Mouse (Mus musculus): ENCODE data around the gene Spdl1. TPM values are rescaled to one million over a fixed set of nuclear protein-coding genes. Genes with fewer than 3 reads are reported as not detected.

The Spdl1 gene
- polyA plus RNA-seq, 1 experiment from 2014 or later = 7.7 TPM

DNA sequence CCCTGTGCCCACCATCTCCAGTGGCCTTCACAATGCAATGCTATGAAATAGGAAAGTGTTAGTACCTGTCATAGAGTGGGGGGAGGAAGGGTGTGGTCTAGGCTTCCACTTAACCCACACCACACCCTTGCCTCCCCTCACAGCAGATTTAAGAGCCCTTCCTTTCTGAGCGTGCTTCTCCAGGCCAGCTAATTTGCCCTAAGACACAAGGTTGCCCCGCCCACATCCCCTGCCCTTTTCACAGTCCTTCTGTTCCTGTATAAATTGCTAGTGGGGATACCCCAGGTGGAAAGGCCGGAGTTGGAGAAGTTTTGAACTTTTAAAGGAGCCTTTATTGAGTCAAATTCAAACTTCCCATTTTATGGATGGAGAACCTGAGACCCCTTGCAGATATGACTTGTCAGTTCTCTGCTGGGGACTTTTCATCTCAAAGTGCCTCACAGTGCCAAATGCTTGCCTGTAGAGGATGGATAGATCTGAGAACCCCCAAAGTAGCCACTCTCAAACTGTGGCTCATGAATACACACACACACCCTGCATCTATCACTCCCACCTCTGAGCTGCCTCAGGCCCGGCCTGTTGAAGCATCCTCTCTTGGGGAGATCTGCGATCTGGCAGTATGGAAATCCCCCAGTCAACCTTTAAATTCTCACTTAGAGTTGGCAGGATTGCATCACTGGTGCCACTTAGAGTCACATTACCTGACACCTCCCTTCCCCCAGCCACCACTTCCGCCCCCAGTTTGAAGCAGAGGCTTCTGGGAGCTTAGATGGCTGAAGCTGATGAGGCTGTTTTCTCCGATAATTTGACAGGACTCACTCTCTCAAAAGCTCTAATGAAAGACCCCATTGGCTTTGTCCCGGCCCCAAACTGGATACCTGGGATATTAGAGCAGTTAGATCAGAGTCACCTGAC, 50.7 kb downstream of the Spdl1 start:
- Histone ChIP-seq H3K27me3 (replicated peaks; ENCODE audit: control insufficient read depth, insufficient read depth, low read length) (no peaks in the 10 kb centered on the region), H3K4me1 (replicated peaks; ENCODE audit: control insufficient read depth, insufficient read depth, low read length) (no peaks in the 10 kb centered on the region), H3K9ac (replicated peaks; ENCODE audit: low read depth, low read length) (no peak overlapping the region), H3K36me3 (ENCODE audit: control insufficient read depth, insufficient read depth) (no peaks in the 10 kb centered on the region), H3K9me3 (ENCODE audit: control insufficient read depth, low read length) (no peaks in the 10 kb centered on the region), H3K4me2 (ENCODE audit: low read length) (no peak overlapping the region), H3K27ac (ENCODE audit: low read length) (no peak overlapping the region), H3K4me3 (replicated peaks; ENCODE audit: low read length) (no peak overlapping the region)
- WGBS = 79% methylated on average over 8 of the region's 8 CpGs
- ATAC-seq = no peak

GRCm38 (mm10) chr11:34780786-34781185, 52.7 kb downstream of the Spdl1 start:
- Histone ChIP-seq H3K4me1 (replicated peaks; ENCODE audit: control insufficient read depth, insufficient read depth, low read length) (no peaks in the 10 kb centered on the region), H3K36me3 (ENCODE audit: control insufficient read depth, insufficient read depth) (no peaks in the 10 kb centered on the region), H3K9ac (replicated peaks; ENCODE audit: low read depth, low read length) (no peak overlapping the region), H3K27me3 (replicated peaks; ENCODE audit: control insufficient read depth, insufficient read depth, low read length) (no peaks in the 10 kb centered on the region), H3K4me3 (replicated peaks; ENCODE audit: low read length) (no peak overlapping the region), H3K9me3 (ENCODE audit: control insufficient read depth, low read length) (no peaks in the 10 kb centered on the region), H3K27ac (ENCODE audit: low read length) (no peak overlapping the region), H3K4me2 (ENCODE audit: low read length) (no peak overlapping the region)
- WGBS = 91% methylated on average over 2 of the region's 2 CpGs
- ATAC-seq = no peak

DNA sequence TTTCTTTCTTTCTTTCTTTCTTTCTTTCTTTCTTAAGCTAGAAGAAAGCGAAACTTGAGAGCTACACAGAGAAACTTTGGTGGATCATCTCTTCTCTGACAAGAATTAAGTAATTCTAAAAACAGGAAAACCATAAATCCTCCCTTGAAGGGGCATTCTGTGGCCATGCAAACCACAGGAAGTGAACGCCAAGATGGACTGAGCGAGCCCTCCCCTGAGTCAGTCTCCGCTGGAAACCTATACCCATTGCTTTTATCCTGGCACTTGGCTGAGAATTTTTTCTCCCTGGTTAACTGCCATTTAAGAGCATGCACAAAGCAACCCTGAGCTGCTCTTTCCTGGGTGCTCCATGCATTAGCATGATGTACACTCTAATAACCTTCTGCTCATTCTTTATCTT, 53.5 kb downstream of the Spdl1 start:
- Histone ChIP-seq H3K4me2 (ENCODE audit: low read length) (no peak overlapping the region), H3K27ac (ENCODE audit: low read length) (no peak overlapping the region), H3K4me3 (replicated peaks; ENCODE audit: low read length) (no peak overlapping the region), H3K27me3 (replicated peaks; ENCODE audit: control insufficient read depth, insufficient read depth, low read length) (no peaks in the 10 kb centered on the region), H3K36me3 (ENCODE audit: control insufficient read depth, insufficient read depth) (no peaks in the 10 kb centered on the region), H3K4me1 (replicated peaks; ENCODE audit: control insufficient read depth, insufficient read depth, low read length) (no peaks in the 10 kb centered on the region), H3K9ac (replicated peaks; ENCODE audit: low read depth, low read length) (no peak overlapping the region), H3K9me3 (ENCODE audit: control insufficient read depth, low read length) (no peaks in the 10 kb centered on the region)
- 87% methylated on average over 4 of the region's 4 CpGs for WGBS
- no peak for ATAC-seq

DNA sequence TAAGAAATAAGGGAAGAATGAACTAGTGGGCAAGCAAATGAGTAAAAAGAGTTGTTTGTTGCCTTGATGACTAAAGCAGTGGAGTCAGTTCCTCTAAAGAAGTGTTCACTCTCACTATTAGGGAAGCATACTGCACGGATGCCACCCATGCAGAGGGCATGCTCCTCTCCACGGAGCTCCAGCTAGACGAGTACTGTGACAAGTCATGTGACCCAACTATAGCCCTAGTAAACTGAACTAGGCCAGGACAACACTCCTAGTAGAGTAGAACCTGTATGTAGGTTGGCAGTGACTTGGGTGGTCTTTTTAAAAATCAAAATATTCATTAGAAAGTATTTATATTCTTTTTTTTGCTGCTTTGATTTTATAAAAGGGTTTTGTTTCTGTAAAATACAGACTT, 55.1 kb downstream of the Spdl1 start:
- Histone ChIP-seq H3K27me3 (replicated peaks; ENCODE audit: control insufficient read depth, insufficient read depth, low read length) (no peaks in the 10 kb centered on the region), H3K4me2 (ENCODE audit: low read length) (no peak overlapping the region), H3K9me3 (ENCODE audit: control insufficient read depth, low read length) (no peaks in the 10 kb centered on the region), H3K27ac (ENCODE audit: low read length) (no peak overlapping the region), H3K4me1 (replicated peaks; ENCODE audit: control insufficient read depth, insufficient read depth, low read length) (no peaks in the 10 kb centered on the region), H3K4me3 (replicated peaks; ENCODE audit: low read length) (no peak overlapping the region), H3K36me3 (ENCODE audit: control insufficient read depth, insufficient read depth) (no peaks in the 10 kb centered on the region), H3K9ac (replicated peaks; ENCODE audit: low read depth, low read length) (no peak overlapping the region)
- WGBS = 89% methylated on average over 3 of the region's 3 CpGs
- no peak for ATAC-seq

GRCm38 (mm10) chr11:34777529-34777928, 55.9 kb downstream of the Spdl1 start:
- no peaks in the 10 kb centered on the region for H3K36me3 ChIP-seq (ENCODE audit: control insufficient read depth, insufficient read depth)
- no peak overlapping the region for H3K4me3 ChIP-seq (replicated peaks; ENCODE audit: low read length)
- WGBS = 78% methylated on average over 4 of the region's 4 CpGs
- no peaks in the 10 kb centered on the region for H3K4me1 ChIP-seq (replicated peaks; ENCODE audit: control insufficient read depth, insufficient read depth, low read length)
- no peak overlapping the region for H3K27ac ChIP-seq (ENCODE audit: low read length)
- no peak overlapping the region for H3K4me2 ChIP-seq (ENCODE audit: low read length)
- H3K9ac ChIP-seq (replicated peaks; ENCODE audit: low read depth, low read length) = no peak overlapping the region
- H3K27me3 ChIP-seq (replicated peaks; ENCODE audit: control insufficient read depth, insufficient read depth, low read length) = no peaks in the 10 kb centered on the region
- no peaks in the 10 kb centered on the region for H3K9me3 ChIP-seq (ENCODE audit: control insufficient read depth, low read length)
- no peak for ATAC-seq

DNA sequence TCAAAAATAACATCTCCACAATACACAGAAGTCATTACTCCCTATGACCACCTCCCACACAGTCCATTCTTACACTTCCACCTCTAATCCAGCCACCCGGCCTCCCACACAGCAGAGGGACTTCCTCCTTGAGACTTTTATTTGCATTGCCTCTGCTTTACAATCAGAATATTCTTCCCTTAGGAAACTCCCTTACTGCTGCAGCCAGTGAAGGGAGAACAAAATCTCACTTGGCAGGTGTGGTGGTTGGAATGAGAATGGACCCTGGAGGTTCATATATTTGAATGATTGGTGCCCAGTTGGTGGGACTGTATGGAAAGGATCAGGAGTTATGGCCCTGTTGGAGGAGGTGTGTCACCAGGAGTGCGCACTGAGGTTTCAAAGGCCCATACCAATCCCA, 57.4 kb downstream of the Spdl1 start:
- Histone ChIP-seq H3K27ac (ENCODE audit: low read length) (no peak overlapping the region), H3K36me3 (ENCODE audit: control insufficient read depth, insufficient read depth) (no peaks in the 10 kb centered on the region), H3K9ac (replicated peaks; ENCODE audit: low read depth, low read length) (no peak overlapping the region), H3K4me2 (ENCODE audit: low read length) (no peak overlapping the region), H3K4me3 (replicated peaks; ENCODE audit: low read length) (no peak overlapping the region), H3K9me3 (ENCODE audit: control insufficient read depth, low read length) (no peaks in the 10 kb centered on the region), H3K27me3 (replicated peaks; ENCODE audit: control insufficient read depth, insufficient read depth, low read length) (no peaks in the 10 kb centered on the region), H3K4me1 (replicated peaks; ENCODE audit: control insufficient read depth, insufficient read depth, low read length) (no peaks in the 10 kb centered on the region)
- WGBS = 85% methylated on average over 2 of the region's 2 CpGs
- no peak for ATAC-seq

DNA sequence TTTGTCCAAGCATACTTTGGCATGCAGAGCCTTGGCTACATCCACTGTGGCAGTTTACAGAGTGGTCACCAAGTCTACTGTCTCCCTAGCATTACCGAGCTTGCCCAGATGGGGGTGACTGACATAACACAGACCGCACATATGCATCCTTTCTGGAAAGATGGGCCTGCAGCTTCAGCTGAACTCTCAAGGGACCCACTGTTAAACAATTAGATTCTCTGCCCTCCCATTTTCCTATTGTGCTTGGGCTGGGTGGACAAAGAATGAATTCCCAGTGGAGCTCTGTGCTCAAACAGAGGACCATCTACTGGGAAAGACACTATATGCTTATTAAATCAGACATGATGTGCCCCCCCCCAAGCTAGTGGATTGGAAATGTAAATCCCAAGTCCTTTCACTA, 58.8 kb downstream of the Spdl1 start:
- no peak for ATAC-seq
- Histone ChIP-seq H3K4me2 (ENCODE audit: low read length) (no peak overlapping the region), H3K27ac (ENCODE audit: low read length) (no peak overlapping the region), H3K9ac (replicated peaks; ENCODE audit: low read depth, low read length) (no peak overlapping the region), H3K4me3 (replicated peaks; ENCODE audit: low read length) (no peak overlapping the region), H3K27me3 (replicated peaks; ENCODE audit: control insufficient read depth, insufficient read depth, low read length) (no peaks in the 10 kb centered on the region), H3K4me1 (replicated peaks; ENCODE audit: control insufficient read depth, insufficient read depth, low read length) (no peaks in the 10 kb centered on the region), H3K9me3 (ENCODE audit: control insufficient read depth, low read length) (no peaks in the 10 kb centered on the region), H3K36me3 (ENCODE audit: control insufficient read depth, insufficient read depth) (no peaks in the 10 kb centered on the region)
- 76% methylated on average over 2 of the region's 2 CpGs for WGBS

GRCm38 (mm10) chr11:34773304-34773895, 60.0 kb downstream of the Spdl1 start:
- Histone ChIP-seq H3K27ac (ENCODE audit: low read length) (no peak overlapping the region), H3K9me3 (ENCODE audit: control insufficient read depth, low read length) (no peaks in the 10 kb centered on the region), H3K4me3 (replicated peaks; ENCODE audit: low read length) (no peak overlapping the region), H3K4me2 (ENCODE audit: low read length) (no peak overlapping the region), H3K9ac (replicated peaks; ENCODE audit: low read depth, low read length) (no peak overlapping the region), H3K36me3 (ENCODE audit: control insufficient read depth, insufficient read depth) (no peaks in the 10 kb centered on the region), H3K4me1 (replicated peaks; ENCODE audit: control insufficient read depth, insufficient read depth, low read length) (no peaks in the 10 kb centered on the region), H3K27me3 (replicated peaks; ENCODE audit: control insufficient read depth, insufficient read depth, low read length) (no peaks in the 10 kb centered on the region)
- WGBS = 94% methylated on average over 9 of the region's 9 CpGs
- no peak for ATAC-seq

GRCm38 (mm10) chr11:34771221-34771986, 62.0 kb downstream of the Spdl1 start:
- Histone ChIP-seq H3K27me3 (replicated peaks; ENCODE audit: control insufficient read depth, insufficient read depth, low read length) (no peaks in the 10 kb centered on the region), H3K9me3 (ENCODE audit: control insufficient read depth, low read length) (no peaks in the 10 kb centered on the region), H3K36me3 (ENCODE audit: control insufficient read depth, insufficient read depth) (no peaks in the 10 kb centered on the region), H3K4me2 (ENCODE audit: low read length) (no peak overlapping the region), H3K4me3 (replicated peaks; ENCODE audit: low read length) (no peak overlapping the region), H3K27ac (ENCODE audit: low read length) (no peak overlapping the region), H3K4me1 (replicated peaks; ENCODE audit: control insufficient read depth, insufficient read depth, low read length) (no peaks in the 10 kb centered on the region), H3K9ac (replicated peaks; ENCODE audit: low read depth, low read length) (no peak overlapping the region)
- no peak for ATAC-seq
- 73% methylated on average over 12 of the region's 12 CpGs for WGBS
